Mouse (Mus musculus) cerebral cortex, adult 2 months (tissue): Measurements from ENCODE around the gene Spaca7.

Experiments used
- WGBS: fragments of 180-500 bp; shearing (Covaris S2); methylation state at CpG from one replicate; pipeline ENCODE4 v1.1.7; 2018; 5-methylcytosine and 5-hydroxymethylcytosine counted together

Spaca7 gene

GRCm38 (mm10) chr8:12609752-12610449 lies 37.1 kb downstream of the Spaca7 start:
- WGBS, result 54% methylated on average over 12 of the region's 12 CpGs

GRCm38 (mm10) chr8:12613201-12613600 lies 40.4 kb downstream of the Spaca7 start:
- 71% methylated on average over 7 of the region's 7 CpGs for WGBS

DNA sequence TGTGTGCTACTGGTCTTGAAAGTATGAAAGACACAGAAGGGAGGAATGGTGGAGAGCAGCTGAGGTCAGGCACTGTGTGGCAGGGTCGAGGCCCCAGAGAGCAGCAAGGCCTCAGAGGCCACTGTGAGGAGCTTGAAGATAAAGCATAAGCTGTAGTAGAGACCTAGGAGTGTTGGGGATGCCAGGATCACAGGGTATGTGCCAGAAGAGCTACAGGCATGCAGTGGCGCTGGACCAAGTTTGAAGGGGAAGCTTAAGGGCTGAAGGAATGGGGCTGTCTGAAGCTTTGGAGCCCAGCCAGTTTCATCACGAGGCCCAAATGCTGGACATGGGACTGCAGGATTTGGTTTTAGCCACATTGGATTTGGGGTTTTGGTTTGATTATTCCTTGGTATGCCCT lies 44.5 kb downstream of the Spaca7 start:
- WGBS, result 82% methylated on average over 3 of the region's 3 CpGs

GRCm38 (mm10) chr8:12621550-12622222 lies 48.9 kb downstream of the Spaca7 start:
- 57% methylated on average over 18 of the region's 18 CpGs for WGBS

- WGBS, result 72% methylated on average over 5 of the region's 5 CpGs
Observed at GRCm38 (mm10) chr8:12625890-12626289, 53.1 kb downstream of the Spaca7 start.

- WGBS, result 39% methylated on average over 3 of the region's 3 CpGs
Observed at GRCm38 (mm10) chr8:12629079-12629478, 56.2 kb downstream of the Spaca7 start.

DNA sequence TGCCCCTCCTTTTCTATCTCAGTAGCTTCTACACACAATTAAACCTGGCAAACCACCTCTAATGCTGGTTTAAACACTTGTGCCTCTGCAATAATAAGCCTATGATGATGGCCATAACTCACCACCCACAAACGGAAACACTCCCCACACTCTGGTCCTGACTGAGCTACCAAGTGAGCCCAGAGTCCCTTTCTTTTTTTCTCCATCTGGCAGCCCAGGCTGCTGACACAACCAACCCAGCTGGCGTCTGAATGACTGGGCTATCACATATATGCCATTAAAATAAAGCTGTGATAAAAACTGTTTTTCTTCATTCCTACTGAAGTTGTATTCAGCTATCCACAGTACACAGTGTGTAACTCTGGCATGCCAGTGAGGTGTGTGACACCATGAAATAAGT lies 62.5 kb downstream of the Spaca7 start:
- WGBS, result 47% methylated on average over 2 of the region's 2 CpGs

DNA sequence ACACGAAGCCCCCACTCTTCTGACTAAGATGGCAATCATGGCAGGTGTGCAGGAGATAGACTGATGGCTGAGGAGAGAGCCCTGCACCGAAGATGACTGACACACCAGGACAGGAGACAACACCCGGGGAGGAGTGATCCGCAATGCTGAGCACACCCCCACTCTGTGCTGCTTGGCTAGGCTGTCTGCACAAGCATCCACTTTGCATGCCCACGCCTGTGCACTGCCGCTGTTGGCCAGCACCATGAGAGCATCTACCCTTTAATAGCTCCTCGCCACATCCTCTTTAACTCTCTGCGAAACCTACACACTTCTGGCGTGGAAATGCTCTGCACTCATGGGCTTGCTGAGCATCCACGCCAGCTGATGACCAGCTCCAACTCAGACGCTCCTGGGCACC lies 65.6 kb downstream of the Spaca7 start:
- 78% methylated on average over 11 of the region's 11 CpGs for WGBS

DNA sequence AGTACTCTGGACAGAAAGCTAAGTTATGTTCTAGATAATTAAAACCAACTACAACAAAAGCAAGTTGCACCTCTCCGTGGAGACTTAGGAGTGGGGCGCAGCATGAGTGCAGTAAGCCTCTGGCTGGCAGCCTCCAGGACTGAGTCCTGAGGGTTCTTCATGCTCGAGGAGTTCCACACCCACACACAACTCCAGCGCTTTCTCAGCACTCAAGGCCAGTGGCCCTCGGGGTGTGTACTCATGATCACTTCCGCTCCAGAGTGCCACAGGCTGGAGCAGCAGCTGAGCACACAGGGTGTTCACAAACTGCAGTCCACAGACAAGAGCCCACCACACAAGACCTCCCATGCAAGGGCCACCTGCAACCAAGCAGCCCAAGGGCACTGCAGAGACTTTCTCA lies 68.7 kb downstream of the Spaca7 start:
- 80% methylated on average over 6 of the region's 6 CpGs for WGBS

GRCm38 (mm10) chr8:12644341-12644740 lies 71.5 kb downstream of the Spaca7 start:
- 82% methylated on average over 8 of the region's 8 CpGs for WGBS

DNA sequence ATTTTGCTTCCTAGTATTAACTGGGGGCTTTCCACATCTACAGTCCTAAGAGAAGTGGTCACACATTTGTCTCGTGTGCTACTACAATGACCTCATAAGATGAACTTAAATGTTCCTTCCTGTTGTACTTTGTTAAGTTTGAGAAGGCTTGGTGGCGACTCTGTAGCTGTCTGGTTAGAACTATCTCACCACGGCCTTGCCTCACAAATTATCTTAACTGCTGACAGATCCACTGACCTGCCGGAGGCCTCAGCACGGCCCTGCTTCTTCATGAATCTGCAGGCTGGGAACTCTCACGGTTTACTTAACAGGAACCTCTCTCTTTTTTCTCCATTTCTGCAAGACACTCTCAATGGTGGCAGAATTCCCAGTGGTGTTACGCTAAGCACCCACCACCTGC lies 72.1 kb downstream of the Spaca7 start:
- 83% methylated on average over 7 of the region's 7 CpGs for WGBS

DNA sequence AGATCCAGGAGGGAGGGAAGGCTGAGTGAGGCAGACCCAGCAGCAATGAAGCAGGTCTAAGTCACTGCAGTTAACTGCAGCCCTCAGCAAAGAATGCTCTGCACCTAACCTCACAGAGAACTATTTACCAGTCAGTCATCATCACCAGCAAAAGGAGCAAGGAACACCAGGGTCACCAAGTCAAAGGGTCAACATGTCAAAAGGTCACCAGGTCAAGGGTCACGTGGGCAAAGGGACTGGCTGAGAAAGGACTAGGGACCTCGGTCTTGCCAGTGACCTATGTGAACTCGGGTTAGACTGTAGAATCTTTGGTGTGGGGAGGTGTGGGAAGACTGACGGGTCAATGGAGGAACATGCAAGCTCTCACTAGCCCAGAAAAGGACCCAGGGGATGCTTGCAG lies 73.7 kb downstream of the Spaca7 start:
- 80% methylated on average over 4 of the region's 4 CpGs for WGBS

DNA sequence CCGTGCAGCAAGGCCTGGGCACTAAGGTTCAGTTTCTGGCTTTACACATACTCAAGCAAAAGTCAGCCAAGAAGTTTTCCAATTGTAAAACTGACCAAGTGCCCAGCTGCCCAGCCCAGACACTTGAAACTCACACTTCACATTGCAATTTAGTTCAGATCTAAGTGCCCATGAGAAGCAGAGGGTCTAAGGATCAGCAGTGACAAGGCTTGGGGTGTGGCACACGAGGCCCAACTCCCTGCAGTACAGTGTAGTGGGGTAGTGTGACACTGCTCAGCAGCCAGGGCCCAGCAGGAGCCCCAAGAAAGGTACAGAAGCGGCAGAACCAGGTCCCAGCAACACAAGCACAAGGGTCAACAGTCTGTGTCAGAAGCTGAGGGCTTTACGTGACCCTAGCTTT lies 76.1 kb downstream of the Spaca7 start:
- 90% methylated on average over 4 of the region's 4 CpGs for WGBS
